Mouse (Mus musculus) heart, embryonic 14.5 days (tissue): ENCODE results near the gene Rgs10. TPM values are rescaled to one million over a fixed set of nuclear protein-coding genes. Genes with fewer than 3 reads are reported as not detected.

Experiments used
- ATAC-seq: fragments of 200-750 bp; cut with Nextera tagmentation; 2 replicates; pipeline ENCODE4 v1.8.0; 2017; ENCODE audit warnings: low read depth, moderate TSS enrichment; ENCODE audit not compliant: insufficient number of reproducible peaks, insufficient read depth, low FRiP score
- H3K27ac ChIP-seq, 2 experiments: fragments of 200-500 bp in 1 of 2; fragments of 300-500 bp in 1 of 2; sonication (generic) in 1 of 2; replicated peaks in 1 of 2; 2 replicates each; pipeline ENCODE4 v1.5.1; 2012 to 2014; ENCODE audit warnings: low read depth in 2 of 2, low read length in 2 of 2, control low read depth in 1 of 2, mild to moderate bottlenecking in 1 of 2, mixed read lengths in 1 of 2; ENCODE audit not compliant: control insufficient read depth in 1 of 2, insufficient read depth in 1 of 2
- H3K27me3 ChIP-seq: fragments of 300-500 bp; sonication (generic); 2 replicates; pipeline ENCODE4 v1.6.1; 2014; ENCODE audit warnings: mild to moderate bottlenecking, low read length, control low read depth; ENCODE audit not compliant: control insufficient read depth, insufficient read depth
- H3K36me3 ChIP-seq: fragments of 300-500 bp; sonication (generic); 2 replicates; pipeline ENCODE4 v1.6.1; 2014; ENCODE audit warnings: mild to moderate bottlenecking, control low read depth, low read length, mixed read lengths; ENCODE audit not compliant: control insufficient read depth, insufficient read depth
- H3K4me1 ChIP-seq, 2 experiments: fragments of 200-500 bp in 1 of 2; fragments of 300-500 bp in 1 of 2; sonication (generic) in 1 of 2; 2 replicates each; pipeline ENCODE4 v1.6.1; 2012 to 2014; ENCODE audit warnings: low read length in 2 of 2, control low read depth in 1 of 2, mixed read lengths in 1 of 2; ENCODE audit not compliant: control insufficient read depth in 2 of 2, insufficient read depth in 2 of 2
- H3K4me2 ChIP-seq: fragments of 300-500 bp; sonication (generic); 2 replicates; pipeline ENCODE4 v1.6.1; 2014; ENCODE audit warnings: mild to moderate bottlenecking, low read length
- H3K4me3 ChIP-seq, 2 experiments: fragments of 200-500 bp in 1 of 2; fragments of 300-500 bp in 1 of 2; sonication (generic) in 1 of 2; 2 replicates each; pipeline ENCODE4 v1.5.1; 2012 to 2014; ENCODE audit warnings: low read length in 2 of 2, mild to moderate bottlenecking in 2 of 2, control low read depth in 1 of 2, low read depth in 1 of 2, moderate library complexity in 1 of 2; ENCODE audit not compliant: control insufficient read depth in 1 of 2, insufficient read depth in 1 of 2
- H3K9ac ChIP-seq: fragments of 300-500 bp; sonication (generic); 2 replicates; pipeline ENCODE4 v1.6.1; 2014; ENCODE audit warnings: mild to moderate bottlenecking, low read length
- H3K9me3 ChIP-seq: fragments of 300-500 bp; sonication (generic); 2 replicates; pipeline ENCODE4 v1.6.1; 2016; ENCODE audit warnings: low read length, control low read depth; ENCODE audit not compliant: control insufficient read depth
- WGBS: fragments of 180-500 bp; shearing (Covaris S2); extraction: QIAGEN DNeasy Blood & Tissue Kit; methylation state at CpG from one replicate; pipeline ENCODE4 v1.1.7; 2014; 5-methylcytosine and 5-hydroxymethylcytosine counted together
- polyA plus RNA-seq: library from polyadenylated mRNA; unstranded; fragments of >200 nt; fragmentation: Nextera tagmentation; extraction: Ambion mirVana; gene quantifications from 2 replicates; pipeline ENCODE4 v1.2.1, GENCODE M21; 2014

Gene Rgs10
- polyA plus RNA-seq, 1 experiment from 2014 or later, result 14.1 TPM

GRCm38 (mm10) chr7:128359741-128360140 is 58.8 kb downstream of the Rgs10 start:
- Histone ChIP-seq H3K4me2 (no peak overlapping the region), H3K9ac (no peak overlapping the region), H3K27ac (no peak overlapping the region), H3K4me3 (no peak overlapping the region), H3K27me3 (no peaks in the 10 kb centered on the region), H3K9me3 (0 out of 2 replicates have a peak, but pooled peaks cover 2% of the 10 kb centered on the region), H3K4me1 (0 out of 4 replicates have a peak, but pooled peaks cover 0 to 4% of the 10 kb centered on the region in 2 experiments), H3K36me3 (no peaks in the 10 kb centered on the region)
- 81% methylated on average over 9 of the region's 9 CpGs for WGBS
- ATAC-seq, result no peak

- no peak overlapping the region for H3K27ac ChIP-seq
- 65% methylated on average over 7 of the region's 7 CpGs for WGBS
- 0 out of 4 replicates have a peak, but pooled peaks cover 0 to 4% of the 10 kb centered on the region in 2 experiments for H3K4me1 ChIP-seq
- 0 out of 2 replicates have a peak, but pooled peaks cover 2% of the 10 kb centered on the region for H3K9me3 ChIP-seq
- no peaks in the 10 kb centered on the region for H3K36me3 ChIP-seq
- no peak overlapping the region for H3K4me3 ChIP-seq
- ATAC-seq, result no peak
- H3K9ac ChIP-seq, result no peak overlapping the region
- no peak overlapping the region for H3K4me2 ChIP-seq
- no peaks in the 10 kb centered on the region for H3K27me3 ChIP-seq
These were observed 59.4 kb downstream of the Rgs10 start for GRCm38 (mm10) chr7:128359164-128359563.

GRCm38 (mm10) chr7:128358741-128359140 is 59.8 kb downstream of the Rgs10 start:
- ATAC-seq, result no peak
- no peaks in the 10 kb centered on the region for H3K27me3 ChIP-seq
- H3K4me2 ChIP-seq, result no peak overlapping the region
- no peak overlapping the region for H3K4me3 ChIP-seq
- WGBS, result 79% methylated on average over 9 of the region's 9 CpGs
- H3K9ac ChIP-seq, result no peak overlapping the region
- no peaks in the 10 kb centered on the region for H3K36me3 ChIP-seq
- 0 out of 4 replicates have a peak, but pooled peaks cover 0 to 4% of the 10 kb centered on the region in 2 experiments for H3K4me1 ChIP-seq
- 0 out of 2 replicates have a peak, but pooled peaks cover 2% of the 10 kb centered on the region for H3K9me3 ChIP-seq
- no peak overlapping the region for H3K27ac ChIP-seq

- H3K27me3 ChIP-seq, result no peaks in the 10 kb centered on the region
- WGBS, result 63% methylated on average over 9 of the region's 9 CpGs
- H3K4me1 ChIP-seq, result 0 out of 4 replicates have a peak, but pooled peaks cover 0 to under 1% of the 10 kb centered on the region in 2 experiments
- no peaks in the 10 kb centered on the region for H3K36me3 ChIP-seq
- 0 out of 2 replicates have a peak, but pooled peaks cover 2% of the 10 kb centered on the region for H3K9me3 ChIP-seq
- no peak overlapping the region for H3K9ac ChIP-seq
- no peak overlapping the region for H3K27ac ChIP-seq
- no peak overlapping the region for H3K4me2 ChIP-seq
- ATAC-seq, result no peak
- no peak overlapping the region for H3K4me3 ChIP-seq
These were observed 61.4 kb downstream of the Rgs10 start for GRCm38 (mm10) chr7:128356868-128357755.

- Histone ChIP-seq H3K36me3 (no peaks in the 10 kb centered on the region), H3K9me3 (no peaks in the 10 kb centered on the region), H3K27ac (no peak overlapping the region), H3K4me2 (no peak overlapping the region), H3K4me3 (no peak overlapping the region), H3K9ac (no peak overlapping the region), H3K4me1 (no peaks in the 10 kb centered on the region), H3K27me3 (no peaks in the 10 kb centered on the region)
- no peak for ATAC-seq
- 83% methylated on average over 5 of the region's 5 CpGs for WGBS
These were observed 63.1 kb downstream of the Rgs10 start for GRCm38 (mm10) chr7:128355463-128355862.

GRCm38 (mm10) chr7:128352721-128353120 is 65.8 kb downstream of the Rgs10 start:
- Histone ChIP-seq H3K27ac (no peak overlapping the region), H3K27me3 (no peaks in the 10 kb centered on the region), H3K9me3 (no peaks in the 10 kb centered on the region), H3K9ac (no peak overlapping the region), H3K4me3 (no peak overlapping the region), H3K36me3 (no peaks in the 10 kb centered on the region), H3K4me2 (no peak overlapping the region), H3K4me1 (peaks cover 2 to 4% of the 10 kb centered on the region in 2 experiments; a peak in 2 of 4 replicates)
- ATAC-seq, result no peak
- 65% methylated on average over 3 of the region's 3 CpGs for whole genome bisulfite sequencing

- H3K4me2 ChIP-seq, result no peak overlapping the region
- H3K4me1 ChIP-seq, result peaks cover 2 to 4% of the 10 kb centered on the region in 2 experiments; a peak in 2 of 4 replicates
- no peak for ATAC-seq
- H3K9me3 ChIP-seq, result no peaks in the 10 kb centered on the region
- H3K36me3 ChIP-seq, result no peaks in the 10 kb centered on the region
- no peak overlapping the region for H3K27ac ChIP-seq
- H3K27me3 ChIP-seq, result no peaks in the 10 kb centered on the region
- H3K9ac ChIP-seq, result no peak overlapping the region
- 76% methylated on average over 3 of the region's 5 CpGs for WGBS
- no peak overlapping the region for H3K4me3 ChIP-seq
These were observed 67.4 kb downstream of the Rgs10 start for GRCm38 (mm10) chr7:128351176-128351575.
